Mouse (Mus musculus) lung, postnatal 10 days (tissue): Measurements from ENCODE around the gene Lrwd1.
"Not testable (repeated sequence)": the region's sequence is repeated elsewhere in the genome, so short reads cannot be mapped to it uniquely, and the experiment has no call there.

Source experiments
- DNase-seq: peaks from one replicate; pipeline ENCODE4 v3.0.0; 2021

Gene Lrwd1

DNA sequence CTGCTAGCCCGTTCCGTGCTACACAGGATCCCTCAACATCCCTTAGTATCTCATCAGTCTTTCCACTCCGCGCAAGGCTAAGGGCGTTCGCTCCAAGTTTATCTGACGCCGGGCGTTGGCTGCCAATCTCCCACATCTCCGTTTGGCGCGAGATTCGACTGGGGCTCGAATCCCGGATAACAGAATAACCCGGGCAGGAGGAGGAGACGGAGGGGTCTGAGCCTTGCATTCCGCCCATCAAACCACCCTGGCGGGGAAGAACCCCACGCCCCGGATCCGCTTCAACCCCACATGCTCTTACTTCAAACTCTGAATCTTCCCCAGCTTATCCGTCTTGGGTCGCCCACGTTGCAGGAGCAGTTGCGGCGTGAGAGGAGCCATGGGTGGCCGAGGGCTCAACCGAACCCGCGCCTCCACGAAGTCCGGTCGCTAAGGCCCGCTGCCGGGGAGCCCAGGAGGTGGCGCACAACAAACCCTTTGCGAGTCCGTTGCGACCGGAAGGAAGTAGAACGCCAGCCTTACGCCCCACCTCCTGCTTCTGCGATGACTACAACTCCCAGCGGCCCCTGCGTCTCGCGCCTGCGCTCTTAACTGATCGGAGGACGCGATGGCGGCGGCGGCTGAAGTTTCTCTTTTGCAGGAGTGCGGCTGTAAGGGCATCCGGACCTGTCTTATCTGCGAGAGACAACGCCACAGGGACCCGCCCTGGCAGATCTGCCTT, at the start of gene Lrwd1, which contains the start of gene Alkbh4:
Gene Lrwd1 (minus strand): TSS at position 504 of the 721 bp plus-strand sequence.
Gene Alkbh4 (plus strand): TSS at position 576 of the 721 bp plus-strand sequence.
- peak; percentile 98 for DNase-seq

DNA sequence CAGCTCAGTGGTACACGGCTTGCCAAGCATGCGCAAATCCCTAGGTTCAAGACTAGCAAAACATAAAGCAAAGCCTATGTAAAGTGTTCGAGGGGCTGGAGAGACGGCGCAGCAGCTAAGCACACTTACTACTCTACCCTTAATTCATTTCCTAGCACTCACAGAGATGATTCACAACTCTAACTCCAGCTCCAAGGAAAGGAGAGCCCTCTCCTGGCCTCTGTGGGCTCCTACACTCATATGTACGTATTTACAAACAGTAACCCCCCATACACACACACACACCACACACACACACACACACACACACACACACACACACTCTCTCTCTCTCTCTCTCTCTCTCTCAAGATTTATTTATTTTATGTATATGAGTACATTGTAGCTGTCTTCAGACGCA, 47.9 kb upstream of the Lrwd1 start:
- DNase-seq = no peak

DNA sequence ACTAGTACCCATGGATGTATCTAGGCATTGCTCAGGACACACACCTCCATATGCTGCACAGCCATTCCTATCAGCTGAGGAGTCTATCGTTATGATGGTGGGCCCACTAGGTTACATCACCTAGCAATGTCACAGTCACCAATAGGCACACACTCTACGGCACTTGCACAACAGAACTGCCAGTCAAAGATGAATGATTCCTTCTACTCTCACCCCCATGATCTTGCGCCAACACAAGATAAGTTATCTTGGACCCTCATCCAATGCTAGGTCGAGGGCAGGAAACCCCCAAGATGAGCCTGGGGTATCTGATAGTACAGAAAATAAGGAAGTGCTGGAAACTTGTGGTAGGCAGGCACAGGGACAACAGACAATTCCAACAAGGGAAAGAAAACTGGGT, 47.0 kb upstream of the Lrwd1 start:
- no peak for DNase-seq

DNA sequence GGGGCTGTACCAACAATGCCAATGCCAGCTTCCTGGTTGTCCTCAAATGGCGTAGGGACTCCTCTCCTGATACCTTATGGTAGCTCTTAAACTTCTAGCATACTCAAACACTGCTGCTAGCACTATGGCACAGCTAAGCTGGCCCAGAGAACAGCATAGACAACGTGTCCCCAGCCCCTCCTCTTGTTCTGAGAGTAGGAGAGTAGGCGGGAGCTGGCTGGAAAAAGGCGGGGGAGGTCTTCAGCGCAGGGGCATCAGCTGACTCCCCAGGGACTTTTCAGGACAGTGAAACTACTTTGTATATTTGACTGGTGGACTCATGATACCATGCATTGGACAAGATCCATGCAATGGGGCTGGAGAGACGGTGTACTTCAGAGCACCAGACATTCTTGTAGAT, 46.2 kb upstream of the Lrwd1 start:
- no peak for DNase-seq

DNA sequence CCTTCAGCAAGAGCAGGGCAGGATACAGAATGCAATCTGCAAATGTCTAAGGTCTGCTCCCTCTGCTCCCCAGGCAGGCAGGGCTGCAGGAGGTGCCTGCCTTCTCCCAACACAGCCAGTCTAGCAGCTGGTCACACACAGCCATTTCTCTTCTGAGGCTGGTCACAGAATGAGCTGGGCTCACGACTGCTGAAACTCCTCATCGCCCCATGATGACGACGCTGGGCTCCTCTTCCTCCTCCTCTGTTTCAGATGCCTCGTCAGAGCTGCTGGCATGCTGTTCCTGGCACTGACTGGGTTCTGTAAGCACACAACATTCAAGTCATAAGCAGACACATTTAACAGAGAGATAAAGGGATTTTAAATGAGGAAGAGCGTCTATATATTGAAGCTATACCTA, 45.3 kb upstream of the Lrwd1 start:
- no peak for DNase-seq

DNA sequence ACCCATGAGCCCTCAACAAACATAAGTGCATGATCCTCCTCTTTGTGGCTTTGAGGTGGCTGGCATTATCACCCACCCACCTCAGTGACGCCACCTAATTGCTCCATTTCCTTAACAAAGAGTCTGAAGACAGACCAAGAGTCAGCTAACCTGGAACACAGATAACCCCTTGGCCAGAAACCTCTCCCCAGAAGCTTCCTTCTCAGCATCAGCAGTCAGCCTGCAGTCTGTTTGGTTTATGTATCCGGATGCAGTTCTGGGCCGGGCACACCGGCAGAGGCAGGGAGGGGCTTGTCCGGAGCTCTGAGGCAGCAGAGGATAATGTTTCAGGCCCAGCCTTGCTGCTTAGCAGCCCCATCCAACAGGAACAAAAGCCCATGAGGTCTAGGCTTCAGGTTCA, 43.7 kb upstream of the Lrwd1 start:
- no peak for DNase-seq

DNA sequence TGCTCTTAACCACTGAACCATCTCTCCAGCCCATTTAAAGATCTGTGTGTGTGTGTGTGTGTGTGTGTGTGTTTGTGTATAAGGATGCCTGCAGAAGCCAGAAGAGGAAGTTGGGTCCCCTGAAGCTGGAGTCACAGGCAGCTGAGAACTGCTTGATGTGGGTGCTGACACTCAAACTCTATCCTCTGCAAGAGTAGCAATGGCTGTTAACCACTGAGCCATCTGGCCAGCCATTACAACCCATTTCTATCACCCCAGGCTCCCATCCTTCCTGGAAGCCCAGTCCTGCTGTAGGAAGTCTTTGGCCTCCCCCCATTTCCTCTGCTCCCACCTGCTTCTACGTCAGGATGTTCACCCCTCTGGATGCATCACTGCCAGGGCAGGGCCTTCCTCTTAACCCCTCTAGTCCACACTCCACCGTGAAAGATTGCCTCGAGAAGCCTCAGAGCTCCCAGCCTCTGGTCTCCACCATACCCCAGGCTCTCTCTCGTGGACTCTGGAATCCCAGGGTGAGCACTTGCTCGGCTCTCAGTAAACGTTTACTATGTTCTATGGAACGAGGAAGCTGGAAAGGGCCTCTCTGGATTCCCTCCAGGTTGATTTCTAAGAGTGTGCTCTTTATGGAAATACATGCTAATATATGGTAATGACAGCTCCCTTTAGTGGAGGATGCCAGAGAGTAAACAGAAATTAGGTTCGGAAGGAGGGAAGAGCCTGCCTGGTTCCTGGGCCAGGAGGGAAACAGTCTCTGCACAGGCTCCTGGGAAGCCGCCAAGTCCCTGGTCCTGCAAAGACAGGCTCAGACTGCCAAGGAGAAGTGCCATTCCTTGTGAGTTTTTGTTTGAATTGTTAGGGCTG, 38.0 kb upstream of the Lrwd1 start:
- peak; percentile 91 for DNase-seq

DNA sequence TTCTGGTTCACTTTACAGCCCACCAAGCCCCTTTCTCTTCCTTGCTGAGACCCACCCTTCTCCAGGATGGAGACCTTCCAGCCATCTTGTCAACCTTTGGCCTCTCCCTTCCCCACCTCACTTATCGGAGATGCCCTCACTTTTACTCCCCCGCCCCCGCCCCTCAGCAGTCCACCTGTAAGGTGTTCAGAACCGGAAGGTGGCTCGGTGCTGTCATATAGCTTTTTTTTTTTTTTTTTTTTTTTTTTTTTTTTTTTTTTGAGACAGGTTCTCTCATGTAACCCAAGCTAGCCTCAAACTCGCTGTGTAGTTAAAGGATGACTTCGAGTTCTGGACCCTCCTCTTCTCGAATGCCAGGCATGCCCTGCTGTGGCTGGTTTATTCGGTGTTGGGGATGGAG, 37.1 kb upstream of the Lrwd1 start:
- no peak for DNase-seq

DNA sequence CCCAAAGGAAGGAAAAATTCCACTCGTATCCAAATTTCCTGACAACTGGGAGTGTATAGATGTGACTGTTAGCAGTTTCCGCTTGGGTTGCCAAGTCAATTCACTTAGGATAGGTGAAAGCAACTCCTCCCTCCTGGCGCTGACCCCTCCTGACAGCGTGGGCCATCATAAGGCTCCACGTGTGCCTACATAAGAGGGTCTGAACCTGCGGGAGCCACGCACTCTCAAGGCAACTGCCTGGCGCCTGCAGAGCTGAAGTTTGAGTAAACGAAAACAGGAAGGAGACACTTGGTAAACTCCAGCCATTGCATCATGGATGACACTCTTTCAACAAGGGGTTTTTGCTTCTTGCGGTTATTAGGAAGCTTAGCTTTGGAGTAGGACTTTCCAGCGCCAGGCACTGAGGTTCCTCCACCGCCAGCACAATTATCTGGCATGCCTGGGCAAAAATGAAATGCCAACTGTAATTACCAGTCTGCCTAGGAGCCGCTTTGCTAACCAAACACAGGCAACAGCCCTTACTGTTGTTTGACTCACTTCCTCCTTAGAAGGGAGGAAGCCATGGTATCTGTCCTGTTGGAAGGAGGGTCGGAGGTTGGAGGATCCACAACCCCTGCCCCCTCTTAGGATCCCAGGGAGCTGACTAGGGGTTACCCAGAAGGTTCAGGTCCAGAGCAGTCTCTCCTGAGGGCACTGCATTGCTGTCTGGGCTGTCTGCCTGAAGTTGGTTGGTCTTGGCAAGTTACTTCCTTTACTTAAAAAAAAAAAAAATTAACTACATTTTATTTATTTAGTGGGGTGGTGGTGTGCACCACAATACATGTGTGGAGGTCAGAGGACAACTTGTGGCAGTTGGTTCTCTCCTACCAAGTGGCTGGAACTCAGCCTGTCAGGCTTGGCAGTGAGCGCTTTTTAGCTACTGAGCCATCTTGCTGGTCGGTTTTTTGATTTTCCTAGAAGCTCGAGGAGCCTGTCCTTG, 35.8 kb upstream of the Lrwd1 start:
- peak; percentile 30 for DNase-seq

DNA sequence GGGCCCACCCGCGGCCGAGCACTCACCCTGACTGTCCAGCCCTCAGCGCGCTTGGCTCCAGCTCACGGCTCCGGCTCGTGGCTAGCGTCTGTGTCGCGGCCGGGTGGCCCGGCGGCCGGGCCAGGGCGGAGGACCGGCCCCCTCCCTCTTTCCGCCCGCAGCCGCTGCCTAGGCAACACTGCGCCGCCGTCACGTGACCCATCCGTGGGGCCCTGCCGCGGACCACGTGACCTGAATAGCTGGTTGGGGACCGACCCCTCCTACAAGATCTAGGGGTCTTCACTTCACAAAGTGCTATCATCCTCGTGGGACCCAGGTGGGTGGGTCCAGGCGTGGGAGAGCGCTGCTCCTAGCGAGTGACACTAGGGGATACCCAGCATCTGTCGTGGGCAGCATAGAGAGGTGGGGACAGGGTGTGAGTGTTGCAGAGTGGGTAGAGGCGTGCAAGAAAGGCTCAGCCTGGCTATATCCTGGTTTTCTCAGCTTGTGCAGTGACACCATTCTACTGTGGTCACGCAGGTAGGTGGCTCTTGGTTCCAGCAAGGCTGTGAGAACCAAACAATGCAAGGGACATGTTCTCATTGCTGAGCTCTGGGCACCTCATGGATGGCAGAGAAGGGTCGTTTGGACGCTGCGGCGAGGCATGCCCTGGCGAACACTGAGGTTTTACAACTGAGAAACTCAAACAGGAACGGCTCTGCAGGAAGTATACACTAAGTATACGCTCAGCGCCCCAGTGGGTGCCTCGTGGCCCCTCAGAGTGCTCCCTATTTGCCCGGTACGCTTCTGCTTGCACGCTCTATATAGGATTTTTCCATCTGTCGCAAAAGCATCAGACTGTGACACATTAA, 34.9 kb upstream of the Lrwd1 start, which contains the start of gene Orai2:
Gene Orai2 (minus strand): TSS at position 202 of the 851 bp plus-strand sequence.
- peak; percentile 90 for DNase-seq

DNA sequence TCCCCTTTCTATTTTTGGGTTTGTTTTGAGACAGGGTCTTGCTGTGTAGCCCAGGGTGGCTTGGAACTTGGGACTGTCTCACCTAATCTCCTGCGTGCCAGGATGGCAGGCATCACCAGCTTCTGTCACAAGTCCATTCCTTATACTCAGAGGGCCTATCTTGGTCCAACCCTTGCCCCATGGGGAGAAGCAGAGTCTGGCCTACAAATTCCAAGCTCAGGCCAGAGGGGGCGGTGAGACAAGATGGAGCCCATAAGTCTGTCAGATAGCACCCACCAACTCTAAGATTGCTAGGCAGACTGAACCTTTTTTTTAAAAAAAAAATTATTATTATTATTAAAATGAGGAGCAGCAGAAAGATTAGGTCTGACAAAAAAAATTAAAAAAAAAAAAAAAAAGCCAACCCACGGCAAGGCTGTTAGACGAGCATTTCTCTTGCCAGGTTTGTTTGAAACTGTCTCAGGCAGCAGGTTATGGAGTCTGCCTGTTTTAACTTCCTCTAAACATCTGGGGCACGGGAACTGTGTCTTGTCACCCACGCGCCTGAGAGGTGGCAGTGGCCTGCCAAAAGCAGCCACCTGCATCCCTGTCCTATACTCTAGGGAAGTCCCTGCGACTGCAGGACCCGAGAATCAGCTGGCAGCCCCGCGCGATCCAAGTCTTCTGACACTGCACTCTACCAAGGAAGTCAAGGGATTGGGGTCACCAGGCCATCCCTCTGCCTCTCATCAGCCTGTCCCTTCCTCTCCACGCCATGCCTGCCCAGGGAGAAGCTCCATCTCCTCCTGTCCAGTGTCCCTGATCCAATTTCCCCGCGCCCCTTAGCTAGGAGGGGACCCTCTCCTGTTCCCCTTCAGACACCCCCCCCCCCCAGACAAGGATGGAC, 34.0 kb upstream of the Lrwd1 start:
- DNase-seq = peak; percentile 55

DNA sequence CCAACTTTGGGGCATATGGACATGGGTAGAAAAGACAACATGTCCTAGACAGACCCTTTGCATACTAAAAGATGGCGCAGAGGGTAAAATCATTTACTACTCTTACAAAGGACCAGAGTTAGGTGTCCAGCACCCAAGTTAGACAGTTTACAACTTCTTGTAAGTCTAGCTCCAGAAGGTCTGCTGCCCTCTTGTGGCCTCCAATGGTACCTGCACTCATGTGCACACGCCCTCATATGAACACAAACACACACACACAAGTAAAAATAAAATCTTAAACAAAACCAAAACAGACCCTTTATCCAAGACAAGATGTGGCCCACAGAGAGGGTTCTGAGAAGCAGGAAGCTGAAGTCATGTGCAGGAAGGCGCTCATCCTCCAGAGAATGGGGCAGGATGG, 32.2 kb upstream of the Lrwd1 start:
- DNase-seq = no peak

DNA sequence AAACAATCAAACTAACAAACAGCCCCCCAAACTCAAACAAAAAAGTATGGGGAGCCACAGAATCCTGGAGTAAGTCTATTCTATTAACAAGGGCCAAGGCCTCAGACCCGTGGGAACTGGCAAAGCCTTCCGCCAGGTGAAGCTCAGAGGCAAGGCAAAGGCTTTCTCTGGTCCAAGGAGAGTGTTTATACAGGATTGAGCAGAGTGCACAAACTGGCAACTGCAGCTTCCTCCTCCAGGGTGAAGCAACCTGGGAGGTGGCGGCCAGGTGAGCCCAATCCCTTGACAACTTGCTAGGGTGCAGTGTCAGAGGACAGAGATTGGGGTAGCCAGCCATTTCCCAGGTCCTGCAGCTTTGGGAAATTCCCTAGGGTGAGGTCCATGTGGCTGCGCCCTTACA, 31.4 kb upstream of the Lrwd1 start:
- no peak for DNase-seq

DNA sequence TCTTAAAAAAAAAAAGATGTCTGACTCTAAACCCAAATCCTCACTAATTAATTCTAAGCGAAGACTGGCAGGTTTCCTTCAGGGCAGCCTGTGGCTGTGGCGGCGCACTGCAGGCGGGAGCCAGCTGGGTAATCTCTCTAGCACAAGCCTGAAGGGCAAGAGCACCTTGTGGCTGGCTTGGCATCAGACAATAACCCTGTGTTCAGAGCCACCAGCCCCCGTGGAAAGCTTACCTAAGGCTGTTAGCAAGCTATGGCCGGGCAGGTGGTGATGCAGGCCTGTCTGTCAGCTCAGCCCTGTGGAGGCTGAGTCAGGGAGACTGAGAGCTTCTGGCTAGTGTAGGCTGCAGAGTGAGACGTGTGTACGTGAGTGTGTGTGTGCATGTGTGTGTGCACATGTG, 29.4 kb upstream of the Lrwd1 start:
- DNase-seq = no peak

DNA sequence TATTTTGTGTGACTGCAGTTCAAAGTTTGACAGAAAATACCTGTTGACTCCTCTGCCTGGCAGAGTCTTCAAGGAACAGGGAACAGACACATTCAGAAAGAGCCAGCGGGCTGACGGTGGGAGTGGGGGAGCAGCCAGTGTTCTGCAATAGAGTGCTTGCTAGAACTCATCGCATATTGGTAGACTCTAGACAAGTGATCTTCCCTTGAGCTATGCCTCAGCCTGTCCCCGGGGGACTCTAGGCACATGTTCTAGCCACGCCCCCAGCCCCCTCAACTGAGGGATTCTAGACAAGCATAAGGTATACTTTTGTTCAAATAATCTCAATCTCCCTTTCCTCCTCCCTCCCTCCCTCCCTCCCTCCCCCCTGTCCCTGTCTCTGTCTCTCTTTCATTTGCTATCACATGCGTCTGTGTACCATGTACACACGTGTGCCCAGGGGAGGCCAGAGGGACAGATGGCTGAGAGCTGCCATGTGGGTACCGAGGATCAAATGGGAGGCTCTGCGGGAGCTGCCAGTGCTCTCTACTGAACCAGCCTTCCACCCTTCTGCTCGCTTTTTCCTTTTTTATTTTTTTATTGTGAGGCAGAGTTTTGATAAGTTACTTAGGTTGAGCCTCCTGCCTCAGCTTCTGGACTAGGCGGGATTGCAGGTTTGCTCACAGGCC, 28.1 kb upstream of the Lrwd1 start:
- DNase-seq = no peak

DNA sequence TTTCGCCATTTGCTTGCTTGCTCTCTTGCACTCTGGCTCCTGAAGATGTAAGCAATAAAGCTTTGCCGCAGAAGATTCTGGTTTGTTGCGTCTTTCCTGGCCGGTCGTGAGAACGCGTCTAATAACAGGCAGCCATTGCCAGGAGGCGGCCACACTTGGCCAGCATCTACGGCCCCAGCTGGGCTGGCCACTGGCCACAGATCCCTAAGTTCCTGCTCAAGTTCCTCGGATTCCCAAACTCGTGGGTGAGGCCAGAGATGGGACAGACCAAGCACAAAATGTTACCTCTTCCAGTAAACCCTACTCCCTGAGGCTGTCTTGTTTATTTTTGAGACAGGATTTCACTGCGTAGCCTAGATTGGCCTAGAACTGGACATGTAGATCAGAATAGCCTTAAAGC, 24.2 kb upstream of the Lrwd1 start:
- DNase-seq = peak; percentile 79

DNA sequence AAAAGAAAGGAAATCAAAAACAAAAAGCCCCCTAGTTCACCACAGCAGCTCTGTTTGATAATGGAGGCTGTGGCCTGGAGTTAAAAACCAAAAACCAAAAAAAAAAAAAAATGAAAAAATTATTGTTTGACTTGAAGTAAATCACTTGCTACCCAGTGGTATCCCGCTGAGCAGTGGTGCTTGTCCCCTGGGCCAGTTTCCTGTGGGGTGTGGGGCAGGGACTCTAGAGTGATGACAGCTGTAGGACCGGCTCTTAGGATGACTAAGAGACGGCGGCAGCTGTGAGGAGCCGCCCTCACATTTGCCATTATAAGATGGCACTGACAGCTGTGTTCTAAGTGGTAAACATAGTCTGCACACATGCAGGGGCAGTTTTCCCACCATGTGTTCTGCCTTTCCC, 19.5 kb upstream of the Lrwd1 start:
- peak; percentile 76 for DNase-seq

DNA sequence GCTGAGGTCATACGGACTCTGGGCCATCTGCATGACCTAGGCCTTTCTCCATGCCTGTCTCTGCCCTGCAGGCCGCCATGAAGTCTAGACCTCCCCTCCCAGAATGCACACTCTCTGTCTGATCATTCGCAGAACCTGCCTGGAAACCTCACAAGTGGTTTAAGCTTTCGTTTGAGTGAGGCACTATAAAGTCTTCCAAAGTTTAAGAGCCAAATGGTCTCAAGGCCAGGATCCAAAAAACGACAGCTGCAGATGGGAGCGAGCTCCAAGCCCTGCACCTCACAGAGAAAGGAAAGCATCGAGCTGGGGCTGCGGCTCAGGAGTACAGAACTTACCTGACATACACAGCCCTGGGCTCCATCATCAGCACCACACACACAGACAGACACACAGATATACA, 16.5 kb upstream of the Lrwd1 start:
- no peak for DNase-seq

DNA sequence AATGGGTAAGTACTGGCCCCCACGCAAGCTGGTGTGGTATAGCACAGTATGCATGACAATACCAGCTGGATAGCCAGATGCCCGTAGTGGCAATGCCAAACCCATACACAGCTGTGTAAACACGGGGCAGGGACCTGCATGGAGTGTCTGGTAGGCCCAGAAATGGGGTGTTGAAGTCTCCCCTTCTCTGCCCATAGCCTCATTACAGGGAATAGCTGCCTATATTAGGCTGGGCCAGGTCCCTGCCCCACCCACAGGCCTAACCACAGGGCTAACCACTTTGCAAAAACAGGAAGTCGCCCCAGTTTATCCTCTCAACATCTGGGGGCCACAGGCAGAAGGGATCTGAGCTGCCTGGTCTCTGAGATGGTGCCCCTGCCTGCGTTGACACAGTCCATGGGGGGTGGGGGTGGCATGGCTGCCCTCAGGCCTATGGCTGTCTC, 13.3 kb upstream of the Lrwd1 start:
- DNase-seq = not testable (repeated sequence)

DNA sequence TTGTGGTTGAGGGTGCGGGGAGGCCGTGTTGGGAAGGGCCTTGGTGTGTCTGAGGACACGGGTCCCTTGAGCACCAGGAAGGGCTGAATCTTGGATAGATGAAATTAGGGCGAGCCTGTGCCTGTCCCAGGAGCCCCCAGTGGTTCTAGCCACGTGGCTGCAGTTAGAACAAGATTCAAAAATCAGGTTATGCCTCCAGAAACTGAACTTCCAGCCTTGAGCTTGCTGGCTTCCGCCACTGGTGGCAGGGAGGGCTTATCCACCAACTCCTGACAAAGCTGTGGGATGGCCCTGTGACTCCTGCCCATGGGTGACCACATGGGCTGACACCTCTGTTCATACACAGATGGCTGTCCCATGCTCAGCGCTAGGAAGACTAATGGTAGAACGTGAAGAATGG, 11.8 kb upstream of the Lrwd1 start:
- DNase-seq = no peak
